ENCODE assay signal across 17 mouse cellular contexts in genomic region chr8:120083261-120083660, GRCm38 (mm10). TPM values are rescaled to one million over a fixed set of nuclear protein-coding genes. Genes with fewer than 3 reads are reported as not detected.
DNase-seq lines count a peak whose midpoint lies in the region; ATAC-seq and TF ChIP-seq lines count a peak whose summit lies in the region.
"Had no signal": no experiment of that assay in that cellular context is flagged by ENCODE, and none has a peak within 500 bp of the region (broad histone marks: within the 10 kb centered on the region; RNA-seq: fewer than 3 reads in every experiment).

No protein-coding gene starts in this region.

- H3K4me1 ChIP-seq in midbrain, postnatal 0 days (ENCODE audit: insufficient read depth, low read length) = no peaks in the 10 kb centered on the region
- H3K4me1 ChIP-seq in midbrain, embryonic 15.5 days = no peaks in the 10 kb centered on the region
- no peaks in the 10 kb centered on the region for H3K4me1 ChIP-seq in forebrain, postnatal 0 days (ENCODE audit: insufficient read depth)
- H3K4me1 ChIP-seq: embryonic facial prominence, embryonic 12.5 days; limb, embryonic 12.5 days; liver, embryonic 13.5 days; lung, embryonic 15.5 days had no signal

- H3K36me3 ChIP-seq in midbrain, postnatal 0 days (ENCODE audit: insufficient read depth, low read length) = peaks cover 68% of the 10 kb centered on the region
- peaks cover 47% of the 10 kb centered on the region for H3K36me3 ChIP-seq in midbrain, embryonic 15.5 days (replicated peaks)
- H3K36me3 ChIP-seq in forebrain, postnatal 0 days (ENCODE audit: insufficient read depth) = peaks cover 72% of the 10 kb centered on the region

- no peak for TF ChIP-seq CTCF in gastrocnemius, adult 2 months (IDR thresholded peaks at IDR 0.05)
- no peak for TF ChIP-seq CTCF in midbrain, postnatal 0 days (IDR thresholded peaks at IDR 0.05)
- no peak for TF ChIP-seq CTCF in forebrain, postnatal 0 days (IDR thresholded peaks at IDR 0.05; ENCODE audit: low read depth)

- H3K9ac ChIP-seq in midbrain, postnatal 0 days (replicated peaks; ENCODE audit: low read length, poor library complexity, severe bottlenecking) = no peak overlapping the region
- H3K9ac ChIP-seq in midbrain, embryonic 15.5 days = no peak overlapping the region
- H3K9ac ChIP-seq in forebrain, postnatal 0 days = no peak overlapping the region
- H3K9ac ChIP-seq: embryonic facial prominence, embryonic 12.5 days; heart, embryonic 15.5 days; limb, embryonic 12.5 days; liver, embryonic 13.5 days; lung, embryonic 15.5 days had no signal

- H3K4me3 ChIP-seq in gastrocnemius, adult 2 months = no peak overlapping the region
- H3K4me3 ChIP-seq in midbrain, postnatal 0 days (ENCODE audit: low read depth, low read length) = no peak overlapping the region
- no peak overlapping the region for H3K4me3 ChIP-seq in midbrain, embryonic 15.5 days
- no peak overlapping the region for H3K4me3 ChIP-seq in forebrain, postnatal 0 days (ENCODE audit: low read depth, low read length)
- H3K4me3 ChIP-seq: embryonic facial prominence, embryonic 12.5 days; heart, embryonic 15.5 days; left cerebral cortex, adult 2 months; limb, embryonic 12.5 days; liver, embryonic 13.5 days; lung, embryonic 15.5 days had no signal

- 90% methylated on average over 8 of the region's 8 CpGs for WGBS in midbrain, postnatal 0 days
- 95% methylated on average over 8 of the region's 8 CpGs for WGBS in midbrain, embryonic 15.5 days
- 59% methylated on average over 8 of the region's 8 CpGs for WGBS in forebrain, postnatal 0 days

- H3K27ac ChIP-seq in gastrocnemius, adult 2 months = no peak overlapping the region
- H3K27ac ChIP-seq in midbrain, postnatal 0 days (ENCODE audit: low read depth, low read length) = no peak overlapping the region
- no peak overlapping the region for H3K27ac ChIP-seq in midbrain, embryonic 15.5 days
- no peak overlapping the region for H3K27ac ChIP-seq in forebrain, postnatal 0 days (ENCODE audit: low read depth, low read length)
- H3K27ac ChIP-seq: embryonic facial prominence, embryonic 12.5 days; heart, embryonic 15.5 days; left cerebral cortex, adult 2 months; limb, embryonic 12.5 days; liver, embryonic 13.5 days; lung, embryonic 15.5 days had no signal

- H3K27me3 ChIP-seq in midbrain, postnatal 0 days (ENCODE audit: insufficient read depth, low read length) = no peaks in the 10 kb centered on the region
- no peaks in the 10 kb centered on the region for H3K27me3 ChIP-seq in midbrain, embryonic 15.5 days (replicated peaks)
- no peaks in the 10 kb centered on the region for H3K27me3 ChIP-seq in forebrain, postnatal 0 days (ENCODE audit: insufficient read depth, low read length)
- H3K27me3 ChIP-seq: embryonic facial prominence, embryonic 12.5 days; limb, embryonic 12.5 days; liver, embryonic 13.5 days; lung, embryonic 15.5 days had no signal

- H3K9me3 ChIP-seq in midbrain, postnatal 0 days (ENCODE audit: low read length) = no peaks in the 10 kb centered on the region
- no peaks in the 10 kb centered on the region for H3K9me3 ChIP-seq in midbrain, embryonic 15.5 days
- no peaks in the 10 kb centered on the region for H3K9me3 ChIP-seq in forebrain, postnatal 0 days (ENCODE audit: low read length)
- H3K9me3 ChIP-seq: embryonic facial prominence, embryonic 12.5 days; heart, embryonic 15.5 days; limb, embryonic 12.5 days; liver, embryonic 13.5 days; lung, embryonic 15.5 days had no signal

- H3K4me2 ChIP-seq in midbrain, postnatal 0 days (ENCODE audit: low read depth, low read length, poor library complexity, severe bottlenecking) = no peak overlapping the region
- no peak overlapping the region for H3K4me2 ChIP-seq in midbrain, embryonic 15.5 days
- H3K4me2 ChIP-seq in forebrain, postnatal 0 days (ENCODE audit: low read depth) = no peak overlapping the region
- H3K4me2 ChIP-seq: embryonic facial prominence, embryonic 12.5 days; heart, embryonic 15.5 days; limb, embryonic 12.5 days; liver, embryonic 13.5 days; lung, embryonic 15.5 days had no signal

- no peak for ATAC-seq in midbrain, postnatal 0 days (ENCODE audit: low FRiP score)
- no peak for ATAC-seq in midbrain, embryonic 15.5 days (replicated peaks)
- ATAC-seq in forebrain, postnatal 0 days = no peak
- ATAC-seq: intestine, embryonic 16.5 days had no signal

- intact Hi-C loops in gastrocnemius, adult 2 months (cut with DNase I) = no loop called here

- DNase-seq in adrenal gland, postnatal 14 days = peak; percentile 51
- no peak for DNase-seq in adrenal gland, adult 18-20 months (ENCODE audit: low spot score in 2 of 2)
- peak; percentile 59 for DNase-seq in gastrocnemius, adult 2 months
- no peak for DNase-seq in gastrocnemius, postnatal 25 days
- DNase-seq in midbrain, postnatal 0 days (ENCODE audit: low spot score) = peak; percentile 44
- peak; percentile 17 for DNase-seq in forebrain, postnatal 0 days
- no peak for DNase-seq in embryo, embryonic 10 days (ENCODE audit: low spot score)
- DNase-seq: heart, adult 11 months; liver, embryonic 13.5 days; midbrain, embryonic 14.5 days had no signal

RNA-seq across cellular contexts. Expression of gene Zdhhc7, which starts 18.0 kb away (rescaled TPM):
- total RNA-seq in adrenal gland, postnatal 14 days (2021) = 45.3 and 48.1 TPM in 2 replicates
- total RNA-seq in adrenal gland, adult 18-20 months (2021) = 10 to 100 TPM; 39.5 to 57.7 TPM
- total RNA-seq in gastrocnemius, adult 2 months (2021) = 10 to 100 TPM; 23.9 to 27.6 TPM
- 10 to 100 TPM; 24.9 to 26.2 TPM for total RNA-seq in gastrocnemius, postnatal 25 days (2021)
- 34.1 and 40.8 TPM in 2 replicates for total RNA-seq in midbrain, postnatal 0 days (2014; rRNA removed)
- 23.9 and 24.6 TPM in 2 replicates for polyA plus RNA-seq in midbrain, postnatal 0 days (2015; fragmentation: Nextera tagmentation; extraction: Ambion mirVana)
- 31.3 and 33.8 TPM in 2 replicates for polyA plus RNA-seq in midbrain, embryonic 15.5 days (2015; fragmentation: Nextera tagmentation; extraction: Ambion mirVana)
- total RNA-seq in forebrain, postnatal 0 days (2014; rRNA removed) = 24.8 and 37.6 TPM in 2 replicates
- polyA plus RNA-seq in forebrain, postnatal 0 days (2015; fragmentation: Nextera tagmentation; extraction: Ambion mirVana) = 19.2 and 25.3 TPM in 2 replicates

RNA-seq across cellular contexts. Expression of gene 6430548M08Rik, which starts 30.7 kb away (rescaled TPM):
- total RNA-seq in adrenal gland, postnatal 14 days (2021) = 58.4 and 60.7 TPM in 2 replicates
- 100 to 1,000 TPM in 1 of 2 experiments, 10 to 100 TPM in 1; 60.5 to 130 TPM for total RNA-seq in adrenal gland, adult 18-20 months (2021)
- total RNA-seq in gastrocnemius, adult 2 months (2021) = 10 to 100 TPM; 26.5 to 30.0 TPM
- 10 to 100 TPM; 23.6 to 27.6 TPM for total RNA-seq in gastrocnemius, postnatal 25 days (2021)
- 69.7 and 71.1 TPM in 2 replicates for total RNA-seq in midbrain, postnatal 0 days (2014; rRNA removed)
- 38.3 and 40.5 TPM in 2 replicates for polyA plus RNA-seq in midbrain, postnatal 0 days (2015; fragmentation: Nextera tagmentation; extraction: Ambion mirVana)
- 33.6 and 35.7 TPM in 2 replicates for polyA plus RNA-seq in midbrain, embryonic 15.5 days (2015; fragmentation: Nextera tagmentation; extraction: Ambion mirVana)
- total RNA-seq in forebrain, postnatal 0 days (2014; rRNA removed) = 49.0 and 59.6 TPM in 2 replicates
- 27.8 and 32.7 TPM in 2 replicates for polyA plus RNA-seq in forebrain, postnatal 0 days (2015; fragmentation: Nextera tagmentation; extraction: Ambion mirVana)

Comparison
In these comparisons a context has a peak if more than half of its experiments do, and no peak if none do; other contexts are left out.
1. DNase-seq: peak in adrenal gland, postnatal 14 days (single experiment), gastrocnemius, adult 2 months (single experiment), midbrain, postnatal 0 days (single experiment) and forebrain, postnatal 0 days (single experiment); none in adrenal gland, adult 18-20 months (0 of 2), gastrocnemius, postnatal 25 days (single experiment) and embryo, embryonic 10 days (single experiment).